Mouse (Mus musculus) midbrain, embryonic 14.5 days (tissue): ENCODE measurements around the gene Dph6. TPM values are rescaled to one million over a fixed set of nuclear protein-coding genes. Genes with fewer than 3 reads are reported as not detected.

Source experiments
- ATAC-seq: fragments of 200-750 bp; cut with Nextera tagmentation; 2 replicates; pipeline ENCODE4 v1.8.0; 2017; ENCODE audit warnings: moderate number of reproducible peaks, moderate library complexity; ENCODE audit not compliant: low FRiP score, low TSS enrichment
- DNase-seq: peaks from one replicate; pipeline ENCODE4 v3.0.0-alpha.2; 2015
- H3K27ac ChIP-seq: fragments of 300-500 bp; sonication (generic); replicated peaks from 2 replicates; pipeline ENCODE4 v1.5.1; 2014; ENCODE audit warnings: mild to moderate bottlenecking, low read depth, low read length, moderate library complexity
- H3K27me3 ChIP-seq: fragments of 300-500 bp; sonication (generic); 2 replicates; pipeline ENCODE4 v1.6.1; 2014; ENCODE audit warnings: low read length, control low read depth, mixed read lengths; ENCODE audit not compliant: control insufficient read depth, insufficient read depth
- H3K36me3 ChIP-seq: fragments of 300-500 bp; sonication (generic); 2 replicates; pipeline ENCODE4 v1.6.1; 2014; ENCODE audit warnings: low read length, control low read depth; ENCODE audit not compliant: control insufficient read depth, insufficient read depth
- H3K4me1 ChIP-seq: fragments of 300-500 bp; sonication (generic); 2 replicates; pipeline ENCODE4 v1.6.1; 2014; ENCODE audit warnings: mild to moderate bottlenecking, antibody characterized with exemption, low read length, control low read depth; ENCODE audit not compliant: control insufficient read depth, insufficient read depth
- H3K4me2 ChIP-seq: fragments of 300-500 bp; sonication (generic); 2 replicates; pipeline ENCODE4 v1.6.1; 2014; ENCODE audit warnings: mild to moderate bottlenecking, low read length, moderate library complexity
- H3K4me3 ChIP-seq: fragments of 300-500 bp; sonication (generic); replicated peaks from 2 replicates; pipeline ENCODE4 v1.5.1; 2014; ENCODE audit warnings: low read depth, low read length
- H3K9ac ChIP-seq: fragments of 300-500 bp; sonication (generic); replicated peaks from 2 replicates; pipeline ENCODE4 v1.6.1; 2014; ENCODE audit warnings: mild to moderate bottlenecking, low read length, moderate library complexity
- H3K9me3 ChIP-seq: fragments of 300-500 bp; sonication (generic); 2 replicates; pipeline ENCODE4 v1.6.1; 2016; ENCODE audit warnings: low read length, control low read depth, mixed read lengths; ENCODE audit not compliant: control insufficient read depth
- WGBS: fragments of 180-500 bp; shearing (Covaris S2); extraction: QIAGEN DNeasy Blood & Tissue Kit; methylation state at CpG from one replicate; pipeline ENCODE4 v1.1.7; 2014; 5-methylcytosine and 5-hydroxymethylcytosine counted together
- polyA plus RNA-seq: library from polyadenylated mRNA; unstranded; fragments of >200 nt; fragmentation: Nextera tagmentation; extraction: Ambion mirVana; gene quantifications from 2 replicates; pipeline ENCODE4 v1.2.1, GENCODE M21; 2014

The Dph6 gene
- polyA plus RNA-seq, 1 experiment from 2014 or later, result 14.0 TPM

DNA sequence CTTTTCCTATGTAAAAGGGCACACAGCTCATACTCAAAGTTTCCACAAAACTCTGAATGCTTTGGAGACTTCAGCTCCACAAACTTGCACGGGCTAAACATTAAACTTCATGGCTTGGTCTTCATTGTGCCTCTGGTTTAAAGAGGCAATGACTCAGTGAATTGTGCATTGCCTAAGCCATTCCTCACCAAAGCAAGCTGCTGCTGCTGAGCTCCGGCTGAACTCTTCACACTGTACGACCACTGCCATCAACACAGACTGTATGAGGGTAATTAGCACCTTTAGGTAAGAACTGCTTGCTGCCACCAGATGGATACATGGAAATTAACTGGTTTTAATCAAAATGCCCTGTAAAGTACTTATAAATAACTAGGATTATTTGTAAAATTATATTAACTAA is 134.9 kb downstream of the Dph6 start:
- Histone ChIP-seq H3K9me3 (no peaks in the 10 kb centered on the region), H3K4me3 (no peak overlapping the region), H3K27ac (no peak overlapping the region), H3K9ac (no peak overlapping the region), H3K4me2 (no peak overlapping the region), H3K36me3 (no peaks in the 10 kb centered on the region; the same call in 1 of the 2 replicates), H3K4me1 (no peaks in the 10 kb centered on the region), H3K27me3 (no peaks in the 10 kb centered on the region)
- WGBS, result 88% methylated on average over 3 of the region's 3 CpGs
- ATAC-seq (no peak), DNase-seq (no peak)

DNA sequence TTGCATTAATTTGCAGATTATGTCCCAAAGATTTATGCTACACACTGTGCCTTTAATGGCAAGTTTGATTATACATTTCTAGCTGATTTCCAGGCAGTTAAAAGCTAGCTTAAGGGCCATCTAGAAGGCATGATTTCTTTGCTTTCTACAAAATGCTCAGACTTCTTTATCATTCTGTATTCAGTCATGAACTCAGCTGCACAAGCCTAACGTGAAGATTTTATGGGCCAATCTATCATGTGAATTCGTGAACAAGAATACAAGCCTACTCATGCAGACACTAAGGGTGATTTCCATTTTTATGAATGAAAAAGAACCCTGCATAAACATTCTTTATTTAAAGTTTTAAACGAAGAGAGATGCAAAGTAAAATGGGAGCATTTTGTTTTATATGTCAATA is 162.4 kb downstream of the Dph6 start:
- WGBS, result 63% methylated on average over 3 of the region's 3 CpGs
- Histone ChIP-seq H3K36me3 (no peaks in the 10 kb centered on the region), H3K27me3 (no peaks in the 10 kb centered on the region), H3K27ac (no peak overlapping the region), H3K9me3 (no peaks in the 10 kb centered on the region), H3K4me1 (no peaks in the 10 kb centered on the region), H3K9ac (no peak overlapping the region), H3K4me2 (no peak overlapping the region), H3K4me3 (no peak overlapping the region)
- DNase-seq (no peak), ATAC-seq (no peak)

DNA sequence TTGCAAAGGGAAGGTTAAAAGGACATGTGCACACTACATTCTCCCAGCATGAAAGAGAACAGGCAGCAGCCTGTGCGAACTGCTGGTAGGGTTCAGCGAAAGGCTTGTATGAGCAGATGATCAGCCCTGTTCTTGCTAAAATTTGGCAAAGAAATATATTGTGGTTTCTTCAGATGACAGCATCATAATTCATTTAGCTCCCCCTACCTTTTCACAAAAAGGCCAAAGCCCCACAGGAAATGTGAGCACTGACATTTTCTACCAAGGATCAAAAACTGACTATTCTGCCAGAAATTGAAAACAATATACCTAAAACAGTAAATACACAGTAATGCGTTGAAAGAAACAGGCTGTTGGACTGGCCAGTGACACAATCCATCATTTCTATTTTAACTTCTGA is 162.9 kb downstream of the Dph6 start:
- DNase-seq (no peak), ATAC-seq (no peak)
- WGBS, result 90% methylated on average over 3 of the region's 3 CpGs

DNA sequence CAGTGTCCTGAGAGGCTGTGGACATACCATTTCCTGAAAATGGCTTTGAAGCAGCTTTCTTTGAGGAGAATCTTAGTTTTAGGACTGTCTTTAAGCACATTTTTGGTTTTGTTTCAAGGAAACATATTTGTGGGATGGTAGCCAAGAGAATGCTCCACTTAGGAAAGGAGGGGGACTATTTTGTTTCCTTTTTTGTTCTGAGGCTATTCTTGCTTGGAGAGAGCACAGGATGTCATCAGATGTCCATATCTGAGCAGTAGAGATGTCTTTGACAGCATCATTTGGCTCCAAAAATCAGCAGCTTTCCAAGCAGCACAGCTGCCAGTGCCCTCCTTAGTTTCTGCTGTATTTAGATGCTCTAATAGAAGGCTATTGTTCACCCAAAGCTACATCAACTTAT is 167.8 kb downstream of the Dph6 start:
- Histone ChIP-seq H3K9ac (no peak overlapping the region), H3K4me2 (no peak overlapping the region), H3K27me3 (no peaks in the 10 kb centered on the region), H3K4me3 (no peak overlapping the region), H3K36me3 (no peaks in the 10 kb centered on the region), H3K27ac (no peak overlapping the region), H3K4me1 (no peaks in the 10 kb centered on the region), H3K9me3 (no peaks in the 10 kb centered on the region)
- DNase-seq, result no peak
- no peak for ATAC-seq

More for the DNA sequence above, 162.9 kb downstream of the Dph6 start:
- Histone ChIP-seq H3K4me3 (no peak overlapping the region), H3K4me2 (no peak overlapping the region), H3K9ac (no peak overlapping the region), H3K27me3 (no peaks in the 10 kb centered on the region), H3K27ac (no peak overlapping the region), H3K4me1 (no peaks in the 10 kb centered on the region), H3K9me3 (no peaks in the 10 kb centered on the region), H3K36me3 (no peaks in the 10 kb centered on the region)
